Mouse (Mus musculus): ENCODE results near the gene Il4i1.
A peak's percentile ranks its signal among the peaks of the same experiment; 100 is the strongest.

The Il4i1 gene

GRCm38 (mm10) chr7:44860576-44861428 is 44.6 kb downstream of the Il4i1 start:
- Histone ChIP-seq H3K4me1 (replicated peaks; ENCODE audit: low read depth, low read length) (peaks cover 84% of the 10 kb centered on the region), H3K36me3 (ENCODE audit: insufficient read depth, low read length) (peaks cover 55% of the 10 kb centered on the region), H3K9me3 (ENCODE audit: low read length) (no peaks in the 10 kb centered on the region), H3K4me3 (replicated peaks; ENCODE audit: low read length) (peak overlapping the region; percentile 37), H3K27me3 (ENCODE audit: insufficient read depth, low read length) (no peaks in the 10 kb centered on the region)
- TF ChIP-seq NANOG (IDR thresholded peaks at IDR 0.05; ENCODE audit: borderline replicate concordance, low read length): no peak
- peak; percentile 86 for TF ChIP-seq CTCF (conservative IDR thresholded peaks at IDR 0.05; ENCODE audit: low read length)
- TF ChIP-seq POU5F1 (IDR thresholded peaks at IDR 0.05; ENCODE audit: borderline replicate concordance, low read length): no peak

- TF ChIP-seq CTCF (conservative IDR thresholded peaks at IDR 0.05; ENCODE audit: low read length) (no peak), POU5F1 (IDR thresholded peaks at IDR 0.05; ENCODE audit: borderline replicate concordance, low read length) (no peak), NANOG (IDR thresholded peaks at IDR 0.05; ENCODE audit: borderline replicate concordance, low read length) (no peak)
- peaks cover 84% of the 10 kb centered on the region for H3K4me1 ChIP-seq (replicated peaks; ENCODE audit: low read depth, low read length)
- no peaks in the 10 kb centered on the region for H3K9me3 ChIP-seq (ENCODE audit: low read length)
Observed at GRCm38 (mm10) chr7:44861429-44861816, 45.2 kb downstream of the Il4i1 start.

GRCm38 (mm10) chr7:44862434-44862833 is 46.2 kb downstream of the Il4i1 start:
- H3K4me3 ChIP-seq (replicated peaks; ENCODE audit: low read length): no peak overlapping the region
- peaks cover 89% of the 10 kb centered on the region for H3K4me1 ChIP-seq (replicated peaks; ENCODE audit: low read depth, low read length)
- H3K27me3 ChIP-seq (ENCODE audit: insufficient read depth, low read length): no peaks in the 10 kb centered on the region
- H3K36me3 ChIP-seq (ENCODE audit: insufficient read depth, low read length): peaks cover 68% of the 10 kb centered on the region
- H3K9me3 ChIP-seq (ENCODE audit: low read length): no peaks in the 10 kb centered on the region
- TF ChIP-seq NANOG (IDR thresholded peaks at IDR 0.05; ENCODE audit: borderline replicate concordance, low read length) (no peak), CTCF (conservative IDR thresholded peaks at IDR 0.05; ENCODE audit: low read length) (no peak)

More at GRCm38 (mm10) chr7:44861429-44861816, 45.2 kb downstream of the Il4i1 start:
- H3K27me3 ChIP-seq (ENCODE audit: insufficient read depth, low read length): no peaks in the 10 kb centered on the region
- H3K36me3 ChIP-seq (ENCODE audit: insufficient read depth, low read length): peaks cover 62% of the 10 kb centered on the region
- H3K4me3 ChIP-seq (replicated peaks; ENCODE audit: low read length): 0 out of 2 replicates have a peak overlapping the region, but pooled peaks have one; percentile 37

- TF ChIP-seq POU5F1 (IDR thresholded peaks at IDR 0.05; ENCODE audit: borderline replicate concordance, low read length): no peak
- TF ChIP-seq NANOG (IDR thresholded peaks at IDR 0.05; ENCODE audit: borderline replicate concordance, low read length): no peak
- no peak for TF ChIP-seq CTCF (conservative IDR thresholded peaks at IDR 0.05; ENCODE audit: low read length)
- peaks cover 92% of the 10 kb centered on the region for H3K4me1 ChIP-seq (replicated peaks; ENCODE audit: low read depth, low read length)
Observed at GRCm38 (mm10) chr7:44863210-44863609, 47.0 kb downstream of the Il4i1 start.

GRCm38 (mm10) chr7:44863982-44864494 is 47.9 kb downstream of the Il4i1 start:
- Histone ChIP-seq H3K36me3 (ENCODE audit: insufficient read depth, low read length) (peaks cover 62% of the 10 kb centered on the region), H3K4me3 (replicated peaks; ENCODE audit: low read length) (peak overlapping the region; percentile 45; the same call in 1 of the 2 replicates), H3K27me3 (ENCODE audit: insufficient read depth, low read length) (no peaks in the 10 kb centered on the region), H3K9me3 (ENCODE audit: low read length) (no peaks in the 10 kb centered on the region), H3K4me1 (replicated peaks; ENCODE audit: low read depth, low read length) (peaks cover 90% of the 10 kb centered on the region)
- TF ChIP-seq NANOG (IDR thresholded peaks at IDR 0.05; ENCODE audit: borderline replicate concordance, low read length) (no peak), POU5F1 (IDR thresholded peaks at IDR 0.05; ENCODE audit: borderline replicate concordance, low read length) (no peak), CTCF (conservative IDR thresholded peaks at IDR 0.05; ENCODE audit: low read length) (no peak)

More at GRCm38 (mm10) chr7:44863210-44863609, 47.0 kb downstream of the Il4i1 start:
- H3K27me3 ChIP-seq (ENCODE audit: insufficient read depth, low read length): no peaks in the 10 kb centered on the region
- H3K4me3 ChIP-seq (replicated peaks; ENCODE audit: low read length): peak overlapping the region; percentile 45
- H3K9me3 ChIP-seq (ENCODE audit: low read length): no peaks in the 10 kb centered on the region
- H3K36me3 ChIP-seq (ENCODE audit: insufficient read depth, low read length): peaks cover 68% of the 10 kb centered on the region

- H3K9me3 ChIP-seq (ENCODE audit: low read length): no peaks in the 10 kb centered on the region
- TF ChIP-seq CTCF (conservative IDR thresholded peaks at IDR 0.05; ENCODE audit: low read length): no peak
- no peak for TF ChIP-seq POU5F1 (IDR thresholded peaks at IDR 0.05; ENCODE audit: borderline replicate concordance, low read length)
- TF ChIP-seq NANOG (IDR thresholded peaks at IDR 0.05; ENCODE audit: borderline replicate concordance, low read length): no peak
- H3K4me3 ChIP-seq (replicated peaks; ENCODE audit: low read length): no peak overlapping the region; the same call in 1 of the 2 replicates
- peaks cover 62% of the 10 kb centered on the region for H3K36me3 ChIP-seq (ENCODE audit: insufficient read depth, low read length)
- H3K4me1 ChIP-seq (replicated peaks; ENCODE audit: low read depth, low read length): peaks cover 83% of the 10 kb centered on the region
- no peaks in the 10 kb centered on the region for H3K27me3 ChIP-seq (ENCODE audit: insufficient read depth, low read length)
Observed at GRCm38 (mm10) chr7:44864595-44865542, 48.7 kb downstream of the Il4i1 start.

GRCm38 (mm10) chr7:44866276-44867009 is 50.3 kb downstream of the Il4i1 start:
- Histone ChIP-seq H3K36me3 (ENCODE audit: insufficient read depth, low read length) (peaks cover 56% of the 10 kb centered on the region), H3K4me3 (replicated peaks; ENCODE audit: low read length) (peak overlapping the region; percentile 29; the same call in 1 of the 2 replicates), H3K27me3 (ENCODE audit: insufficient read depth, low read length) (no peaks in the 10 kb centered on the region), H3K4me1 (replicated peaks; ENCODE audit: low read depth, low read length) (peaks cover 82% of the 10 kb centered on the region), H3K9me3 (ENCODE audit: low read length) (no peaks in the 10 kb centered on the region)
- TF ChIP-seq NANOG (IDR thresholded peaks at IDR 0.05; ENCODE audit: borderline replicate concordance, low read length) (no peak), POU5F1 (IDR thresholded peaks at IDR 0.05; ENCODE audit: borderline replicate concordance, low read length) (no peak), CTCF (conservative IDR thresholded peaks at IDR 0.05; ENCODE audit: low read length) (no peak)
